Mouse (Mus musculus): ENCODE data around the gene Eif3b.

Eif3b gene

DNA sequence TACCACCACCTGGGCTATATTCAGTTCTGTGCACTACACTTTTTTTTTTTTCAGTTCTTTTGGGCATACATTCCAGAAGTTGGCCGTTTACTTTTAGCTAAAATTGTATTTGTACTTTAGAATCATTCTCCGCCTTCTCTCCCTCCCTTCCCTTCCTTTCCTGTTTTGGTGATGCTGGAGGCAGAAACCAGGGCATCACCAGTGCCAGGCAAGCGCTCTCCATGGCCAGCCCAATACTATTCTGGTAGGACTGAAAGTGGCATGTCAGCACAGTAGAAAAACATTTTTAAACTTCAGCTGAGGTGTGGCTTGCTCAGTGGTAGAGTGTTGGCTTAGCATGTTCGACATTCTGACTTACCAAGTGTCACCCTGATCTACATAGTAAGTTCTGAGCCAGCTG is 62.3 kb downstream of the Eif3b start:
- peak; percentile 35 for DNase-seq (ENCODE audit: low read depth, low spot score)

DNA sequence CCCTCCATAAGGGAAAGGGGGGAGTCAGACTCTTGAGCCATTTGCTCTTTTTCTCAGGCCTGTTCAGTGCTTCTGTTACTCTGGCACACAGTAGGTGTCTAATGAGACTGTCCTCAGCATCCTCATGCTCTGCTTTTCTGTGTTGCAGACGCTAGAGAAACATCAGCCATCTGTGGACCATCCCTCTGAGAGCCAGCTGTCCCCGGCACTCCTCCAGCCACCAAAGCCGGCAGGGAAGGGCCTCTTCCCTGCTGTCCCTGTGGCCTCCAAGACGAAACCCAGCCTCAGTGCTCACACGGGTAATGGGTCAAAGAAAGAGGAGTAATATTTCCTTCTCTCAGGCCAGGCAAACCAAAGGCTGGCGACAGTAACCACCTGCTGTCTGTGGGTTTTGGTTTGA is 72.0 kb downstream of the Eif3b start:
- DNase-seq (ENCODE audit: low read depth, low spot score): no peak

DNA sequence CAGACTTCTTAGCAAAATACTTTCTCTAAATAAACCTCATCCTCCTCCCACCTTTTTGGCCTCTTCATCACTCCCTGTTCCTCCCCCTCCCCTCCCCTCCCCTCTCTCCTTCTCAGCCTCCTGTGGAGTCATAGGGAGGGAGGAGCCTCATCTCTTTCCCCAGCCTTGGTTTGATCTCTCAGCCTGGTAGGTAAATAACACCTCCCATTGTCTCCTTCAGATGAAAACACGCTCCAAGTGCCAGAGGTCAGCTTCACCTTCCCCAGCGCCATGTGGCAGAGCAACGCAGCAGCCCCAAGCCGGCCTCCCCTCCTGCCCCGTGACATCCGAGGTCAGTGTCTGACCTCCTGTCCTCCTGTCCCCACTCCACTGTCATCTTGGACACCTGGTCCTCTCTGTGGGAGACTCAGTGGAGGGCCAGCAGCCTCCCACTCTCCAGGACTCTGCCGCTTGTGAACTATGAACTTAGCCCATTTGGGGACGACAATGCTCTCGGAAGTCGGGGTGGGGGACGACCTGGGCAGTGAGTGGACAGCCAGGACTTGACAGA is 73.6 kb downstream of the Eif3b start:
- no peak for DNase-seq (ENCODE audit: low read depth, low spot score)

Measured in brain, adult 2 months (tissue).